Mouse (Mus musculus): ENCODE measurements around the gene Esrrg.

GRCm38 (mm10) chr1:187896291-187896690, 287.7 kb downstream of the Esrrg start:
- TF ChIP-seq CTCF (conservative IDR thresholded peaks at IDR 0.05; ENCODE audit: low read length) (no peak), NANOG (IDR thresholded peaks at IDR 0.05; ENCODE audit: borderline replicate concordance, low read length) (no peak), POU5F1 (IDR thresholded peaks at IDR 0.05; ENCODE audit: borderline replicate concordance, low read length) (no peak)

All from E14TG2a.4 (cell line).